Mouse (Mus musculus) macrophage (primary cell): ENCODE measurements around the gene Kdm2a. TPM values are rescaled to one million over a fixed set of nuclear protein-coding genes. Genes with fewer than 3 reads are reported as not detected.

Experiments used
- H3K27ac ChIP-seq: fragments of 350-480 bp; formaldehyde crosslinking; 2 replicates; pipeline ENCODE4 v1.9.0; 2021
- H3K36me3 ChIP-seq: fragments of 350-480 bp; formaldehyde crosslinking; 2 replicates; pipeline ENCODE4 v1.9.0; 2021; ENCODE audit errors: inconsistent target
- H3K4me3 ChIP-seq: fragments of 350-480 bp; formaldehyde crosslinking; 2 replicates; pipeline ENCODE4 v1.9.0; 2021; ENCODE audit errors: inconsistent target
- H3K79me2 ChIP-seq: fragments of 350-480 bp; formaldehyde crosslinking; 2 replicates; pipeline ENCODE4 v1.9.0; 2021; ENCODE audit errors: inconsistent target
- WGBS: methylation state at CpG from one replicate; pipeline ENCODE4 v1.1.7; 2026; ENCODE audit warnings: inconsistent platforms; ENCODE audit not compliant: missing documents; 5-methylcytosine and 5-hydroxymethylcytosine counted together
- polyA plus RNA-seq: library from polyadenylated mRNA; stranded (reverse); fragments of 250-400 nt; gene quantifications from 3 replicates; pipeline ENCODE4 v1.2.4, GENCODE M21; 2018; ENCODE audit warnings: inconsistent platforms
- total RNA-seq, 78 experiments: library from RNA; depleted of rRNA; stranded (reverse); fragments of 250-400 nt; gene quantifications; 1 replicate in 9 of 78; 2 replicates in 24 of 78; 3 replicates in 43 of 78; 4 replicates in 2 of 78; pipeline ENCODE4 v1.2.4; 2018; ENCODE audit warnings: inconsistent platforms in 56 of 78

Gene Kdm2a
- total RNA-seq (2018; cell fraction: chromatin; rRNA removed): 100 to 1,000 TPM; 184 to 397 (median 303) TPM
- total RNA-seq (2018; cell fraction: cytosol; rRNA removed): 10 to 100 TPM; 35.7 to 70.9 (median 55.1) TPM
- 100 to 1,000 TPM; 102 to 241 (median 157) TPM for total RNA-seq (2018; cell fraction: nucleus; rRNA removed)
- 30.1 to 62.8 TPM (median 39.7 TPM) in 3 replicates for polyA plus RNA-seq

GRCm38 (mm10) chr19:4397798-4398629 is at the start of gene Kdm2a:
Kdm2a (minus strand) TSS chr19:4398285.
- no peaks in the 10 kb centered on the region for H3K36me3 ChIP-seq
- WGBS: 13% methylated on average over 80 of the region's 82 CpGs
- H3K4me3 ChIP-seq: peak within 1 kb of the TSS; percentile 23; the same call in 1 of the 2 replicates
- H3K79me2 ChIP-seq: peaks cover 34% of the 10 kb centered on the region
- no peak within 1 kb of the TSS for H3K27ac ChIP-seq

DNA sequence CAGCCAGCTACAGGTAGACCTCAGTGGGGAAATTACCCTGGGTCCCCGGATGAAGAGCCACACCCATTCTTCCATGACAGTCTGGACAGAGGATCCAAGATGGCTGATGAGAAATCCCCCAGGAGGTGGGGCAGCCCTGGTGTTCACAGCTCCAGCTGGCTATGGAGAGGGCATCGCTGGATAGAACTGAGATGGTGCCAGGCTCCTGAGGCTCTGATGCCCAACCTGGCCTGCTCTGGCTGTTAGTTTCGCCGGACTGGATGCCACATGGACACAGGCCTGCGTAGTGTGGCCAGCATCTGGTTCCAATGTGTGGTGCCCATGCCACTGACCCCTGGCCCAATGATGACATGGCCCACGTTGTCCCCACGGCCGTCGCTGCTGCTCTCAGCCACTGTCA is 49.4 kb upstream of the Kdm2a start:
- H3K79me2 ChIP-seq: no peaks in the 10 kb centered on the region
- H3K36me3 ChIP-seq: no peaks in the 10 kb centered on the region
- no peak overlapping the region for H3K27ac ChIP-seq
- 88% methylated on average over 9 of the region's 9 CpGs for WGBS
- H3K4me3 ChIP-seq: no peak overlapping the region

- no peak overlapping the region for H3K27ac ChIP-seq
- H3K4me3 ChIP-seq: no peak overlapping the region
- 82% methylated on average over 8 of the region's 8 CpGs for WGBS
- no peaks in the 10 kb centered on the region for H3K36me3 ChIP-seq
- no peaks in the 10 kb centered on the region for H3K79me2 ChIP-seq
Observed at GRCm38 (mm10) chr19:4446661-4447420, 48.8 kb upstream of the Kdm2a start.

GRCm38 (mm10) chr19:4442408-4442807 is 44.3 kb upstream of the Kdm2a start:
- H3K79me2 ChIP-seq: no peaks in the 10 kb centered on the region
- WGBS: 23% methylated on average over 3 of the region's 3 CpGs
- H3K4me3 ChIP-seq: no peak overlapping the region
- H3K36me3 ChIP-seq: no peaks in the 10 kb centered on the region
- H3K27ac ChIP-seq: no peak overlapping the region

- H3K4me3 ChIP-seq: no peak overlapping the region
Observed at GRCm38 (mm10) chr19:4441621-4442161, 43.6 kb upstream of the Kdm2a start.

DNA sequence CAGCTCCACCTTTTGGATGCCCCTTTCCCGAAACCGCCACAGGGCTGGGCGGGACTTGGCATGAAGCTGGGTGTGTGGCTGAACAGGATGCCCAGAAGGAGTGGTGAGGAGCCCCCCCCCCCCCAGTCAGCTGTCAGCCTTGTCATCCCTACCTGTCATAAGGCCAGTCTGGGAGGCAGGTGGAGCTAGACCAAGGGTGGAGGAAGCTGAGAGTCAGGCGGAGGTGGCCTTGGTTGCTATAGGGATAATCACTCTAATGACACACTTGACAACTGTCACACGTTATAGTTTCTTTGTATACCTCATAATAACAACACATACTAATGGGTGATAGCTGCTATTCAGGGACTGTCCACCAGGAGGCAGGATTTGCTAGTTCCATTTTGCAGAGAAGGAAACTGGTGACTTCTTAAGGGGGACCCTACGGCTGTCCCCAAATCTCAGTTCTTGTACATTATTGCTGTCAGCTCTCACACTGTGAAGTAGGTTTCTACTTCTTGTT is 43.1 kb upstream of the Kdm2a start:
- Histone ChIP-seq H3K27ac (no peak overlapping the region), H3K79me2 (no peaks in the 10 kb centered on the region), H3K36me3 (no peaks in the 10 kb centered on the region), H3K4me3 (no peak overlapping the region)
- 29% methylated on average over 6 of the region's 6 CpGs for WGBS

More at GRCm38 (mm10) chr19:4441621-4442161, 43.6 kb upstream of the Kdm2a start:
- 51% methylated on average over 10 of the region's 10 CpGs for WGBS
- no peaks in the 10 kb centered on the region for H3K79me2 ChIP-seq
- H3K27ac ChIP-seq: no peak overlapping the region
- no peaks in the 10 kb centered on the region for H3K36me3 ChIP-seq

DNA sequence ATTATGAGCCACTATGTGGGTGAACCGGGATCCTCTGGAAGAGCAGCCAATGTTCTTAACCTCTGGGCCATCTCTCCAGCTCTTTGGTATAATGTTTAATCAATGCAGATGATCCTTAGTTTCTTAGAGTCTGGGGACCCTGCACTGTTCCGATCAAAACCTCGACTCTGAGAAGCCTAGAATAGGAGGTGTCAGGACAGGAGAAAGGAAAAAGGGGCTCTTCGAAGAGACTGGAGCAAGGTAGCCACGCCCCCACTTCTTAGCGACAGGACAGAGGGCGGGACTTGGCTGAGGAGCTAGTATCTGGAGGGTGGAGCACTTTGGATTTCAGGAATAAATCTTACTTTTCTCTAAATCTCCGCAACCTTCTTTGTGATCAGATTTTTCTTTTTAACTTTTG is 42.1 kb upstream of the Kdm2a start:
- 43% methylated on average over 8 of the region's 8 CpGs for WGBS
- no peaks in the 10 kb centered on the region for H3K79me2 ChIP-seq
- peak overlapping the region; percentile 44; the same call in 1 of the 2 replicates for H3K4me3 ChIP-seq
- H3K27ac ChIP-seq: no peak overlapping the region
- H3K36me3 ChIP-seq: no peaks in the 10 kb centered on the region

GRCm38 (mm10) chr19:4439161-4439801 is 41.2 kb upstream of the Kdm2a start, which contains the start of gene Rhod:
Rhod (minus strand) TSS chr19:4439432.
- no peaks in the 10 kb centered on the region for H3K36me3 ChIP-seq
- no peaks in the 10 kb centered on the region for H3K79me2 ChIP-seq
- 2% methylated on average over 48 of the region's 51 CpGs for WGBS
- peak within 1 kb of the TSS; percentile 44 for H3K4me3 ChIP-seq
- peak within 1 kb of the TSS; percentile 58 for H3K27ac ChIP-seq

DNA sequence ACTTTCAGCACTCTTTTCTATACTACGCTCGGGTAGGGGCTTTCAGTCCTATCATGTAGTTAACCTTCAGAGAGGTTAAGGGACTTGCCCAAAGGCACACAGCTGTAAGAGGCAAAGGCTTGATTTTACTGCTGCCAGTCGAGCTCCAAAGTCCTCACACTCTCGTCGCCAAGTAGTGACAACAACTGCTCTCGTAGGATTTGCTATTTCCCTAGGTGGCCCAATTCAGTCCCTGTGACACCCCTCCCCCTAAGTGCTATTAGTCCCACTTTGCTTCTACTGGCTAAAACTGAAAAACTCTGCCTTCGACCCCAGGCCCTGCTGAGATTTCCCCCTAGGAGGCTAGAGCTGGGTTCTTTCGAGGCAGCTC is 40.7 kb upstream of the Kdm2a start:
- Histone ChIP-seq H3K27ac (peak overlapping the region; percentile 58; the same call in 1 of the 2 replicates), H3K4me3 (peak overlapping the region; percentile 28), H3K79me2 (no peaks in the 10 kb centered on the region), H3K36me3 (no peaks in the 10 kb centered on the region)
- 36% methylated on average over 6 of the region's 8 CpGs for WGBS

- no peak overlapping the region for H3K4me3 ChIP-seq
- no peaks in the 10 kb centered on the region for H3K36me3 ChIP-seq
- H3K79me2 ChIP-seq: no peaks in the 10 kb centered on the region
- peak overlapping the region; percentile 58; the same call in 1 of the 2 replicates for H3K27ac ChIP-seq
- WGBS: 8% methylated on average over 6 of the region's 6 CpGs
Observed at GRCm38 (mm10) chr19:4437886-4438285, 39.8 kb upstream of the Kdm2a start.

DNA sequence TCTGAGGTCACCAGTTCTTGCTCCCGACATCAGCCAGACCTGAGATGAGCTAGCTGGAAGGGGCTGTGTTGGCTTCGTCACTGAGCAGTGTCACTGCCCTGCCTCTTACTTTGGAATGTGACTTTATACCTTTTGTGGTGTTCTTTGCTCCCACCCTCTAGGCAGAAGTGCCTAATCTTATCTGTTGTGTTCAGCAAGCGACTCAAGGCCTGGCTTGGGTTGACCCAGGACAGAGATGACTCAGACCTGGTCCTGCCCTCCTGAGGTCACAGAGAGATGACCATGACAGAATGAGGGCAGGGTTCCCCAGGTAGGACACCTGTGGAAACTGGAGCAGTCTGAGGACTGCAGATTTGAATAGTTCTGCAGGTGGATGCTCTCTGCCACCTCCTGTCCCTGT is 38.2 kb upstream of the Kdm2a start:
- no peaks in the 10 kb centered on the region for H3K36me3 ChIP-seq
- H3K79me2 ChIP-seq: no peaks in the 10 kb centered on the region
- WGBS: 98% methylated on average over 3 of the region's 3 CpGs

DNA sequence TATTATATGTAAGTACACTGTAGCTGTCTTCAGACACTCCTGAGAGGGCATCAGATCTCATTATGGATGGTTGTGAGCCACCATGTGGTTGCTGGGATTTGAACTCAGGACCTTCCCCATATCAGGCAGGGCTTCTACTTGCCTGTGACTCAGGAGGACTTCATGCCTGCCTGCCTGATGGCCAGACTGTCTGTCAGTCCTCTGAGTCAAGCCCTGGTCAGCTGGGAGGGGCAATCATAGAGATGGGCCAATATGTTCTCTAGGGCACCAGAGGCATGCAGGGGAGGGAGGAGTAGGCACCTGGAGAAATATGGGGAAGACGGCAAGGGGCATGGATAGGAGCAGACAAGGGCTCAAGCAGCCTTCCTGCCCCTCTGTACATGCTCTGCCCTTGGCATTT is 36.9 kb upstream of the Kdm2a start:
- Histone ChIP-seq H3K79me2 (no peaks in the 10 kb centered on the region), H3K4me3 (no peak overlapping the region), H3K36me3 (no peaks in the 10 kb centered on the region), H3K27ac (no peak overlapping the region)
- WGBS: 100% methylated on average over 1 of the region's 1 CpGs

More for the DNA sequence above, 38.2 kb upstream of the Kdm2a start:
- H3K4me3 ChIP-seq: no peak overlapping the region
- H3K27ac ChIP-seq: no peak overlapping the region

DNA sequence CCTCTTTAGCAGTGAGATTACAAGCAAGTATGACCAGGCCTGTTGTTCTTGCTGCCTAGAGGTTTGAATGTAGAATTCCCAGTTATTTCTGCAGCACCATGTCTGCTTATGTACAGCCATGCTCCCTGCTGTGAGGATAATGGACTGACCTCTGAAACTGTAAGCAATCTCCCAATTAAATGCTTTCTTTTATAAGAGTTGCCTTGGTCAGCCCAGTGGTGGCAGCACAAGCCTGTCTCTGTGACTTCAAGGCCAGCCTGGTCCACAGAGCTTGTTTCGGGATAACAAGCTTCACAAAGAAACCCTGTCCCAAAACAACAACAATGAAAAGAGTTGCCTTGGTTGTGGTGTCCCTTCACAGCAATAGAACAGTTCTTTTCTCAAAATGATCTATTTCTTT is 35.7 kb upstream of the Kdm2a start:
- H3K36me3 ChIP-seq: no peaks in the 10 kb centered on the region
- WGBS: 92% methylated on average over 1 of the region's 1 CpGs
- H3K79me2 ChIP-seq: no peaks in the 10 kb centered on the region
- no peak overlapping the region for H3K27ac ChIP-seq
- no peak overlapping the region for H3K4me3 ChIP-seq

DNA sequence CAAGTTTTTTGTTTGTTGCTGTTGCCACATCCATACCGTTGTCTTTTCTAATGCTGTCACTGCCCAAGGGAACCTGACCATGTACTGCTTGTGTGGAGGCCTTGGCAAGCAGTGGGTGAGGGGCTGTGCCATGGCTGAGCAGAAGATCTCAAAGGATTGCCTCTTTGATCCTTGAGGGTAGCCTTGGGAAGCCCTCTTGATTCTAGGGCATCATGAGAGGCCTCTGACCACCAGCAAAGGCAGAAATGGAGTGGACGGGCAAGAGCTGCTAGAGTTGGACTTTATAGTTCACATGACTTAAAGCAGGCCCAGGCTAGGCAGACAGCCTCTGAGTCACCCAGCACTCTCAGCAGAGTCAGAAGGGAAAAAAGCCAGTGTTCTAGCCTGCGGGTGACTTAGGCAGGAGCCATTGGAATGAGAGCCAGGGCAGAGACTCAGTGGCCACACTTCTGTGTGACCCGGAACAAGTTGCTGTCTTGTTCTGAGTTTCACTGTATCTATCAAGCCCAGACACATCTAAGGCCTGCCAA is 32.1 kb upstream of the Kdm2a start:
- no peaks in the 10 kb centered on the region; the same call in 1 of the 2 replicates for H3K36me3 ChIP-seq
- no peaks in the 10 kb centered on the region for H3K79me2 ChIP-seq
- peak overlapping the region; percentile 38 for H3K27ac ChIP-seq
- WGBS: 92% methylated on average over 4 of the region's 4 CpGs
- no peak overlapping the region for H3K4me3 ChIP-seq
